Mouse (Mus musculus): ENCODE data around the gene Atad5. TPM values are rescaled to one million over a fixed set of nuclear protein-coding genes. Genes with fewer than 3 reads are reported as not detected.

Atad5 gene
- total RNA-seq, 1 experiment from 2014 or later: 54.9 TPM

DNA sequence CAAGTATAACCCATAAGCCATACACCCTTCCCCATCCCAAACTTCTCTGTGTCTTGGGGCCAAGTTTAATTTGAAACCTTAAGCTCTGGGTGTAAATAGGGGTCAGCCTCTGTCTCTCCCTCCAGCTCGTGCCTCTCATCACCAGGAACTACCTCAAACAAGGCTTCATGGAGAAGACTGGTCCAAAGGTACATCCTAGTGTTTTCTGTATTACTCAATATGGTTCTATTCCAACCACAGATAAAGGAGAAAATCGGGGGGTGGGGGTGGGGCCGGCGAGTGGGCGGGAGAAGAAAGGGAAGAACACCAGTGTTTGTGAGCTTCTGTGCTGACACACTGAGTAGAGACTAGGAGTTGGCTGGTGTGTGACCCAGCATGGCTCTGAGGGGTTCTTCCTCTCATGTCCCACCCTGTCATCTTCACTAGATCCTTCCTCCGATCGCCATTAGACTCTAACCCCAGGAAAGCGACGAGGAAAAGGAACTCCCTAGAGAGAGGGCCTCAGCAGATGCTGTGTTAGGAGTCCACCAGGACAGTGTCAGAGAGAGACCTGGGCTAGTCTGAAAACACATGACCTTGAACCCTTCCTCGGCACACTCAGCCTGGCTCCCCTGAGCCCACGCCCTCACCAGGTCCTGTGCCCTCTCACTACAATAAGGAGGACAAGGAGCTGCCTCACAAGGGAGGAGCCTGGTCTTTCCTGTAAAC lies 84.9 kb downstream of the Atad5 start:
- ATAC-seq (replicated peaks; ENCODE audit: low read depth, poor library complexity, severe bottlenecking): no peak

DNA sequence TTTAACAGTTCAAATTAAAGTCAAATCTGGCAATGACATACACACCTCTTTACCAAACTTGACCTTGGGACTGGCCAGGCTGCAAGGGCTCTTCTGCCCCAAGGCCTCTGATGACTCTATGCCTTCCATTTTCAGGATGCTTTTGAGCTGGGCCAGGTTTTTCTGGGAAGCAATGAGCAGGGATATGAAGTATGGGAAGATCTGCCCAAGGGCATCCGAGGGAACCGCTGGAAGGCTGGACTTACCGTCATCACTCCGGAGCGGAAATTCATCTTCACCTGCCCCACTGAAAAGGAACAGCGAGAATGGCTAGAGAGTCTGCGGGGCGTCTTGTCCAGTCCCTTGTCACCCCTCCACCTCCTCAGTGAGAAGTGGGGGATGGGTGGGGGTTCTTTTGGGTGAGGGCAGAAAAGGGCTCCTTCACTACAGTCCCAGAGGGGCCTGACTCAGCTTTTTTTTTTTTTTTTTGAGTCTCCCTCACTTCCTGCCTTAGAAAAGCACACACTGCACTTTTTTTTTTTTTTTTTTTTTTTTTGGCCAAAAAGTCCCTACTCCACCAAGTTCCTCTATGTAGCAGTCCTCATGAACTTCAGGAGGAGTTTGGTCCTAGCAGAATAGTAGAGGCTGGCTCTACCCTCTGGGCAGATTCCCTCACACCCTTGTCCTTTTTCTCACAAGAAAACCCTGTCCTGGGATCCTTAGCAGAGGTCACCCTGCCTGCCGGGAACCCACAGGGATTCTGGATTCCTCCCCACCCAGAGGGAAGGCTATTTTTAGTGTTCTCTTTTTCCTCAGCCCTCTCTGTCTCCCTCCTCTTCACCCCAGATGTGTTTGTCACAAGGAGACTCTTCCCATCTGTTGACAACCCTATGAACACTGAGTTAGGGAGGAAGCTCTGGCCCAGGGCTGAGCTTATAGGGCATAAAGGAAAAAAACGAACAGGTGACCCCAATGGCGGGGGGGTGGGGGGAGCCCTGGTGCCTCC lies 88.0 kb downstream of the Atad5 start:
- peak; percentile 50; the same call in 1 of the 2 replicates for ATAC-seq (replicated peaks; ENCODE audit: low read depth, poor library complexity, severe bottlenecking)

DNA sequence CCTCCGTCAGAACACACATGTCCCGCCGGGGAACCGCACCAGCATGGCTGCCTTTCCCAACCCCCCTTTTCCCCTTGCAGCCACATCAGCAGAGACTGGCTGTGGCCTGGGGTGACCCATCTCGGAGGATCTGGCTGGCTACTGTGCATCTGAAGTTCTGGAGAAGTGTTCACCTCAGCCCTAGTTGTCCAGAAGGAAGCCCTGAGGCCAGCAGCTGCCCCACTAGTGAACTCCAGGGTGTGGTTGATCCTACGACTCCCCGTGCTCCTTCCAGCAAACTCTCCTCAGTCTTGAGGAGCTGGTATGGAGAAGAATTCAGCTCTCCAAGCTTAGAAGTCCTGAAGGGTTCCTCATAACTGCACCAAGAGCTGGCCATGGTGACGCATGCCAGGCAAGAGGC lies 89.1 kb downstream of the Atad5 start:
- ATAC-seq (replicated peaks; ENCODE audit: low read depth, poor library complexity, severe bottlenecking): no peak

DNA sequence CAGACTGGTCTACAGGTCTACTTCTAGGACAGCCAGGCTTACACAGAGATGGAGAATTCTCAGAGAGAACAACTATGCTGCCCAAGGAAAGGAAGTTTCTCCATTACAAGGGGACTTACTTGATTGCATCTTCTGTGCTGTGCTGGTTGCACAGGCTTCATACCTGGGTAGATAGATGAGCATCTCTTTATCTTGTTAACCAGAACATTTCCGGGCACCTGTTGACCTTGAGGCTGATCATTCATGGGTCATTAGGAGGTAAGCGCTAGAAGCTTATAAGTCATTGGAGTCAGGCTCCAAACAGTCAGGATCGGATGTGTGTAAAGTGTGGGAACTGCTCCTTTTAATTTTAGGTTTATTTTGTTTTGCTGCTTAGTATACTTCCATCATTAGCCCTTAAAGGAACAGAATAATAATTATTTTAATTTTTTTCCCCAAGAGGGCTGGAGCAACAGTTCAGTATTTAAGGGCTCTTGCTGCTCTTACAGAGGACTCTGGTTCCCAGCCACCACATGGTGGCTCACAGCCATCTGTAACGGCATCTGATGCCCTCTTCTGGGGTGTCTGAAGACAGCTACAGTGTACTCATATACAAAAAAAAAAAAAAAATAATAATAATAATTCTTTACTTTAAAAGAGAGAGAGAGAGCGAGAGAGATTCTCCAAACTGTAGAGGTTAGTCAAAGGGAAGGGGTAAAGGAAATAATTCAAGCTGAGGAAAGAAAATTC lies 92.0 kb downstream of the Atad5 start:
- ATAC-seq (replicated peaks; ENCODE audit: low read depth, poor library complexity, severe bottlenecking): no peak

DNA sequence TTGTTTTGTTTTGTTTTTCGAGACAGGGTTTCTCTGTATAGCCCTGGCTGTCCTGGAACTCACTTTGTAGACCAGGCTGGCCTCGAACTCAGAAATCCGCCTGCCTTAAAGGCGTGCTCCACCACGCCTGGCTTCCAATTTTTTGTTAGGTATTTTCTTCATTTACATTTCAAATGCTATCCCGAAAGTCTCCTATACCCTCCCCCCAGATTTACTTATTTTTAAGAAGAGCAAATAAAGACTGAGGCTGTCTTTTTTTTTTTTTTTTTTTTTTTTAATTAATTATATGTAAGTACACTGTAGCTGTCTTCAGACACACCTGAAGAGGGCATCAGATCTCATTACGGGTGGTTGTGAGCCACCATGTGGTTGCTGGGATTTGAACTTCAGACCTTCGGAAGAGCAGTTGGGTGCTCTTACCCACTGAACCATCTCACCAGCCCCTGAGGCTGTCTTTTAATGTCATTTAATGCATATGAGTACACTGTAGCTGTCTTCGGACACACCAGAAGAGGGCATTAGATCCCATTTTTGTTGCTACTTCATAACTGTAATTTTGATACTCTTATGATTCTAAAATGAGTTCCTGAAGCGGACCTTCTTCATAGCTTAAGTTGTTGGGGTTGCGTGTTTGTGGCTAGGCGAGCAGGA lies 94.0 kb downstream of the Atad5 start:
- peak; percentile 57 for ATAC-seq (replicated peaks; ENCODE audit: low read depth, poor library complexity, severe bottlenecking)

DNA sequence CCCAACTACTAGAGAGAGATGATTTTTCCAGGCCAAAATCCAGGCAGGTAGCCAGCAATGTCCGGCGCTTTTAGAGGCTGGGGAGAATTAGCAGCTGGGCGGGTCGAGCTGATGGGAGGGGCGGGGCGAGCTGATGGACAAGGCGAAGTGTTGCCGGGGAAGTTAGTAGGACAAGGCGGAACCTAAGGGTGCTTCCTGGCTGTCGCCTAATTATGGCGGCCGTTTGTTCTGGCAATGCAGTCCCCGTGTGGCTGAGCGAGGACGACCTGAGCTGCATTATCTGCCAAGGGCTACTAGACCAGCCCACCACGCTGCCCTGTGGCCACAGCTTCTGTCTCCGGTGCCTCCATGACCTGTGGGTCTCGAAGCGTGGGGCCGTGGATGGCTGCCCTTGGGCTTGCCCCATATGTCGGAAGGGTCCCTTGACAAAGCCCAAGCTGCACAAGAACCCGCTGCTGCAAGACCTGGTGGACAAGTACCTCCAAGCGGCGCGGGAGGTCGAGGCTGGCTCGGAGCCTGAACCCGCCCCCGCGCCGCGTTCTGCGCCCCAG lies 94.6 kb downstream of the Atad5 start, which contains the start of gene Rnf135:
Rnf135 (plus strand) TSS at position 147 of the 551 bp plus-strand sequence.
- peak; percentile 99 for ATAC-seq (replicated peaks; ENCODE audit: low read depth, poor library complexity, severe bottlenecking)

DNA sequence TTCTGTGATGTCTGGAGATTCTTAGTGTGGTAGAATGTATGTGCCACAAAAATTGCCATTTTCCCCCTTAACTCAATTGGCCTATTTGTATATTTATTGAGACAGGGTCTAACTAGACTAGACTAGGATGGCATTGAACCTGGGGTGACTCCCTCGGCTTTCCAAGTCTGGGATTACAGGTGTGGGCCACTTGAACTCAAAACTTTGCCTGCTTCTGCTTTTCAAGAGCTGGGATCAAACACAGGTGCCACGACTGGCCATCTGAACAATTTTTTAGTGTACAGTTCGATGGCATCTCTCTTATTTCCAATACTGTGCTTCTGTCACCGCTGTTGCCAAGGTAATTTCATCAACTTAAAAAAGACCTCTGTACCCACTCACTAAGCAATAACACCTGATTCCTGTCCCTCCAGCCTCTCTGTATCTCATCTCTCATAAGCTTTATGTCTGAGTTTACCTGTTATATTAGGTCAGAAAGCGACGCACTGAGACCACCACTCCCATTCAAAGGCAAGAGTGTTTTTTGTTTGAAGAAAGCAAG lies 95.4 kb downstream of the Atad5 start:
- ATAC-seq (replicated peaks; ENCODE audit: low read depth, poor library complexity, severe bottlenecking): no peak

Other genes with a start within 250 kb of the Atad5 start
- 106 and 118 TPM in 2 replicates for gene Utp6, start 127.0 kb upstream of the Atad5 start, total RNA-seq (2017)
- 111 and 149 TPM in 2 replicates for gene Suz12, start 96.3 kb upstream of the Atad5 start, total RNA-seq (2017)
- 89.2 and 106 TPM in 2 replicates for gene Crlf3, start 8.4 kb upstream of the Atad5 start, total RNA-seq (2017)
- gene Tefm, start 52.8 kb downstream of the Atad5 start, total RNA-seq (2017): 9.3 and 11.6 TPM in 2 replicates
- gene Adap2, start 64.7 kb downstream of the Atad5 start, total RNA-seq (2017): not detected in 2 replicates
- gene Rnf135, start 94.5 kb downstream of the Atad5 start, total RNA-seq (2017): 5.6 and 8.1 TPM in 2 replicates
- 57.0 and 82.5 TPM in 2 replicates for gene Rhot1, start 119.6 kb downstream of the Atad5 start, total RNA-seq (2017)
- gene Rhbdl3, start 211.5 kb downstream of the Atad5 start, total RNA-seq (2017): 0.73 and 1.5 TPM in 2 replicates